Mouse (Mus musculus) midbrain, embryonic 16.5 days (tissue): ENCODE measurements at regions not wholly inside any gene's neighbourhood (a gene's known extent, or its start where the extent isn't known, plus 50 kb on each side); places are given as distances from the start of the nearest gene placed in this dataset.

Source experiments
- ATAC-seq: fragments of 200-750 bp; cut with Nextera tagmentation; 2 replicates; pipeline ENCODE4 v1.8.0; 2017; ENCODE audit warnings: moderate TSS enrichment
- H3K27ac ChIP-seq: fragments of 300-500 bp; sonication (generic); 2 replicates; pipeline ENCODE4 v1.5.1; 2014; ENCODE audit warnings: mild to moderate bottlenecking, low read length, mixed read lengths
- H3K27me3 ChIP-seq: fragments of 300-500 bp; sonication (generic); 2 replicates; pipeline ENCODE4 v1.6.1; 2014; ENCODE audit warnings: low read depth, low read length, mixed read lengths; ENCODE audit not compliant: control insufficient read depth, insufficient read depth
- H3K36me3 ChIP-seq: fragments of 300-500 bp; sonication (generic); 2 replicates; pipeline ENCODE4 v1.6.1; 2014; ENCODE audit warnings: mild to moderate bottlenecking, low read length, moderate library complexity, mixed read lengths; ENCODE audit not compliant: control insufficient read depth, insufficient read depth
- H3K4me1 ChIP-seq: fragments of 300-500 bp; sonication (generic); 2 replicates; pipeline ENCODE4 v1.6.1; 2014; ENCODE audit warnings: mild to moderate bottlenecking, low read length, mixed read lengths; ENCODE audit not compliant: control insufficient read depth, insufficient read depth
- H3K4me2 ChIP-seq: fragments of 300-500 bp; sonication (generic); 2 replicates; pipeline ENCODE4 v1.6.1; 2014; ENCODE audit warnings: mild to moderate bottlenecking, low read length, mixed read lengths
- H3K4me3 ChIP-seq: fragments of 300-500 bp; sonication (generic); 2 replicates; pipeline ENCODE4 v1.5.1; 2014; ENCODE audit warnings: low read depth, mild to moderate bottlenecking, low read length, moderate library complexity, mixed read lengths
- H3K9ac ChIP-seq: fragments of 300-500 bp; sonication (generic); 2 replicates; pipeline ENCODE4 v1.6.1; 2014; ENCODE audit warnings: low read depth, low read length, mixed read lengths
- H3K9me3 ChIP-seq: fragments of 300-500 bp; sonication (generic); replicated peaks from 2 replicates; pipeline ENCODE4 v1.6.1; 2014; ENCODE audit warnings: mild to moderate bottlenecking, low read length, mixed read lengths; ENCODE audit not compliant: control insufficient read depth, poor library complexity, severe bottlenecking
- WGBS: fragments of 180-500 bp; shearing (Covaris S2); extraction: QIAGEN DNeasy Blood & Tissue Kit; methylation state at CpG from one replicate; pipeline ENCODE4 v1.1.7; 2014; 5-methylcytosine and 5-hydroxymethylcytosine counted together

- WGBS, result 19% methylated on average over 8 of the region's 8 CpGs
Measured at GRCm38 (mm10) chr14:24875156-24875545, 388.2 kb downstream of the Rps24 start.

GRCm38 (mm10) chr14:24875934-24876333 is 389.0 kb downstream of the Rps24 start:
- H3K4me1 ChIP-seq, result peaks cover 18% of the 10 kb centered on the region

More at GRCm38 (mm10) chr14:24875156-24875545, 388.2 kb downstream of the Rps24 start:
- H3K9ac ChIP-seq, result no peak overlapping the region
- no peaks in the 10 kb centered on the region for H3K9me3 ChIP-seq
- H3K4me1 ChIP-seq, result peaks cover 18% of the 10 kb centered on the region
- no peak for ATAC-seq
- no peak overlapping the region for H3K4me3 ChIP-seq
- peak overlapping the region; percentile 59 for H3K27ac ChIP-seq
- H3K36me3 ChIP-seq, result no peaks in the 10 kb centered on the region
- no peaks in the 10 kb centered on the region for H3K27me3 ChIP-seq
- no peak overlapping the region for H3K4me2 ChIP-seq

GRCm38 (mm10) chr14:24876508-24876907 is 389.6 kb downstream of the Rps24 start:
- WGBS, result 59% methylated on average over 5 of the region's 5 CpGs
- Histone ChIP-seq H3K4me1 (peaks cover 18% of the 10 kb centered on the region), H3K27ac (no peak overlapping the region; the same call in 1 of the 2 replicates), H3K36me3 (no peaks in the 10 kb centered on the region), H3K9ac (no peak overlapping the region), H3K27me3 (no peaks in the 10 kb centered on the region), H3K9me3 (no peaks in the 10 kb centered on the region), H3K4me2 (no peak overlapping the region), H3K4me3 (no peak overlapping the region)
- no peak for ATAC-seq

More at GRCm38 (mm10) chr14:24875934-24876333, 389.0 kb downstream of the Rps24 start:
- Histone ChIP-seq H3K9me3 (no peaks in the 10 kb centered on the region), H3K27me3 (no peaks in the 10 kb centered on the region), H3K27ac (peak overlapping the region; percentile 59), H3K4me3 (no peak overlapping the region), H3K36me3 (no peaks in the 10 kb centered on the region), H3K4me2 (no peak overlapping the region), H3K9ac (no peak overlapping the region)
- 69% methylated on average over 6 of the region's 6 CpGs for WGBS
- ATAC-seq, result 0 out of 2 replicates have a peak, but pooled peaks have one; percentile 39

- Histone ChIP-seq H3K36me3 (no peaks in the 10 kb centered on the region), H3K4me2 (no peak overlapping the region), H3K27ac (no peak overlapping the region), H3K4me3 (no peak overlapping the region), H3K4me1 (peaks cover 18% of the 10 kb centered on the region), H3K27me3 (no peaks in the 10 kb centered on the region), H3K9me3 (no peaks in the 10 kb centered on the region), H3K9ac (no peak overlapping the region)
- ATAC-seq, result no peak
- 81% methylated on average over 3 of the region's 3 CpGs for WGBS
Measured at GRCm38 (mm10) chr14:24877853-24878252, 390.9 kb downstream of the Rps24 start.

- H3K27ac ChIP-seq, result no peak overlapping the region
- ATAC-seq, result no peak
- H3K9ac ChIP-seq, result no peak overlapping the region
- H3K27me3 ChIP-seq, result no peaks in the 10 kb centered on the region
- WGBS, result 90% methylated on average over 1 of the region's 1 CpGs
- no peak overlapping the region for H3K4me3 ChIP-seq
- no peak overlapping the region for H3K4me2 ChIP-seq
- no peaks in the 10 kb centered on the region for H3K4me1 ChIP-seq
- H3K9me3 ChIP-seq, result peaks cover 5% of the 10 kb centered on the region; the same call in 1 of the 2 replicates
- no peaks in the 10 kb centered on the region for H3K36me3 ChIP-seq
Measured at GRCm38 (mm10) chr14:24886164-24886563, 399.2 kb downstream of the Rps24 start.

- ATAC-seq, result no peak
- Histone ChIP-seq H3K27ac (no peak overlapping the region), H3K4me1 (no peaks in the 10 kb centered on the region), H3K9ac (no peak overlapping the region), H3K27me3 (no peaks in the 10 kb centered on the region), H3K4me3 (no peak overlapping the region), H3K9me3 (peaks cover 5% of the 10 kb centered on the region; the same call in 1 of the 2 replicates), H3K36me3 (no peaks in the 10 kb centered on the region), H3K4me2 (no peak overlapping the region)
- WGBS, result 87% methylated on average over 8 of the region's 8 CpGs
Measured at GRCm38 (mm10) chr14:24886896-24887421, 400.0 kb downstream of the Rps24 start.

GRCm38 (mm10) chr14:24890856-24891255 is 403.9 kb downstream of the Rps24 start:
- ATAC-seq, result no peak
- H3K27ac ChIP-seq, result no peak overlapping the region
- H3K4me3 ChIP-seq, result no peak overlapping the region
- H3K27me3 ChIP-seq, result no peaks in the 10 kb centered on the region
- H3K36me3 ChIP-seq, result no peaks in the 10 kb centered on the region
- WGBS, result 82% methylated on average over 2 of the region's 2 CpGs
- no peaks in the 10 kb centered on the region for H3K4me1 ChIP-seq
- no peak overlapping the region for H3K9ac ChIP-seq
- H3K4me2 ChIP-seq, result no peak overlapping the region
- no peaks in the 10 kb centered on the region for H3K9me3 ChIP-seq

- no peaks in the 10 kb centered on the region for H3K4me1 ChIP-seq
- H3K4me2 ChIP-seq, result no peak overlapping the region
- 0 out of 2 replicates have a peak, but pooled peaks cover 3% of the 10 kb centered on the region for H3K9me3 ChIP-seq
- no peak overlapping the region for H3K27ac ChIP-seq
- no peak overlapping the region for H3K9ac ChIP-seq
- 64% methylated on average over 1 of the region's 1 CpGs for WGBS
- no peak overlapping the region for H3K4me3 ChIP-seq
- no peak for ATAC-seq
- H3K27me3 ChIP-seq, result no peaks in the 10 kb centered on the region
- no peaks in the 10 kb centered on the region for H3K36me3 ChIP-seq
Measured at GRCm38 (mm10) chr14:24895196-24895595, 408.3 kb downstream of the Rps24 start.

GRCm38 (mm10) chr14:24896681-24897080 is 409.8 kb downstream of the Rps24 start:
- 93% methylated on average over 5 of the region's 5 CpGs for WGBS
- no peak overlapping the region for H3K4me2 ChIP-seq
- ATAC-seq, result no peak

More at GRCm38 (mm10) chr14:24896681-24897080, 409.8 kb downstream of the Rps24 start:
- no peaks in the 10 kb centered on the region for H3K4me1 ChIP-seq
- H3K4me3 ChIP-seq, result no peak overlapping the region
- no peak overlapping the region for H3K27ac ChIP-seq
- no peaks in the 10 kb centered on the region for H3K36me3 ChIP-seq
- 0 out of 2 replicates have a peak, but pooled peaks cover 3% of the 10 kb centered on the region for H3K9me3 ChIP-seq
- no peak overlapping the region for H3K9ac ChIP-seq
- H3K27me3 ChIP-seq, result no peaks in the 10 kb centered on the region
